Mouse (Mus musculus): ENCODE measurements around the gene Vmn1r26. TPM values are rescaled to one million over a fixed set of nuclear protein-coding genes. Genes with fewer than 3 reads are reported as not detected.
"Not testable (repeated sequence)": the region's sequence is repeated elsewhere in the genome, so short reads cannot be mapped to it uniquely, and the experiment has no call there.

Vmn1r26 gene
- not detected in 2 replicates for polyA plus RNA-seq (2015; fragmentation: Nextera tagmentation; extraction: Ambion mirVana)

- H3K36me3 ChIP-seq (ENCODE audit: insufficient read depth, low read length) = no peaks in the 10 kb centered on the region
- no peak for TF ChIP-seq CTCF (IDR thresholded peaks at IDR 0.05; ENCODE audit: low read depth)
- no peak within 1 kb of the TSS for H3K4me2 ChIP-seq (ENCODE audit: low read length)
- WGBS = 94% methylated on average over 1 of the region's 1 CpGs
- ATAC-seq (replicated peaks; ENCODE audit: low FRiP score, low read depth) = no peak
- no peaks in the 10 kb centered on the region for H3K9me3 ChIP-seq (replicated peaks; ENCODE audit: low read length)
- no peak within 1 kb of the TSS for H3K4me3 ChIP-seq (replicated peaks; ENCODE audit: low read depth, low read length)
- H3K4me1 ChIP-seq (replicated peaks; ENCODE audit: insufficient read depth, low read length) = no peaks in the 10 kb centered on the region
- H3K9ac ChIP-seq (ENCODE audit: low read depth, low read length) = no peak within 1 kb of the TSS
- no peak within 1 kb of the TSS for H3K27ac ChIP-seq
- no peak for DNase-seq (ENCODE audit: low spot score)
- no peaks in the 10 kb centered on the region for H3K27me3 ChIP-seq (ENCODE audit: insufficient read depth, low read length)
Measured at GRCm38 (mm10) chr6:58015059-58015458, at the start of gene Vmn1r26. TSS of gene Vmn1r26 (minus strand) at chr6:58015159.

- Histone ChIP-seq H3K9ac (ENCODE audit: low read depth, low read length) (no peak overlapping the region), H3K9me3 (replicated peaks; ENCODE audit: low read length) (no peaks in the 10 kb centered on the region), H3K4me3 (replicated peaks; ENCODE audit: low read depth, low read length) (no peak overlapping the region), H3K27me3 (ENCODE audit: insufficient read depth, low read length) (no peaks in the 10 kb centered on the region), H3K36me3 (ENCODE audit: insufficient read depth, low read length) (no peaks in the 10 kb centered on the region), H3K4me2 (ENCODE audit: low read length) (no peak overlapping the region), H3K27ac (no peak overlapping the region), H3K4me1 (replicated peaks; ENCODE audit: insufficient read depth, low read length) (no peaks in the 10 kb centered on the region)
- TF ChIP-seq CTCF (IDR thresholded peaks at IDR 0.05; ENCODE audit: low read depth) = no peak
- ATAC-seq (replicated peaks; ENCODE audit: low FRiP score, low read depth) (no peak), DNase-seq (ENCODE audit: low spot score) (no peak)
Measured at GRCm38 (mm10) chr6:58044025-58044424, 29.1 kb upstream of the Vmn1r26 start.

GRCm38 (mm10) chr6:58017478-58017877 lies 2.5 kb upstream of the Vmn1r26 start:
- not testable (repeated sequence) for H3K4me3 ChIP-seq (replicated peaks; ENCODE audit: low read depth, low read length); H3K4me1 ChIP-seq (replicated peaks; ENCODE audit: insufficient read depth, low read length); DNase-seq (ENCODE audit: low spot score); H3K27me3 ChIP-seq (ENCODE audit: insufficient read depth, low read length); H3K36me3 ChIP-seq (ENCODE audit: insufficient read depth, low read length); H3K27ac ChIP-seq; H3K4me2 ChIP-seq (ENCODE audit: low read length); H3K9me3 ChIP-seq (replicated peaks; ENCODE audit: low read length); H3K9ac ChIP-seq (ENCODE audit: low read depth, low read length); ATAC-seq (replicated peaks; ENCODE audit: low FRiP score, low read depth)
- 92% methylated on average over 21 of the region's 21 CpGs for WGBS

GRCm38 (mm10) chr6:57980710-57981109 lies 34.2 kb downstream of the Vmn1r26 start, which contains the start of gene Vmn1r25:
TSS of gene Vmn1r25 (minus strand) at chr6:57980810.
- WGBS = 66% methylated on average over 3 of the region's 3 CpGs
- Histone ChIP-seq H3K9ac (ENCODE audit: low read depth, low read length) (no peak within 1 kb of the TSS), H3K4me1 (replicated peaks; ENCODE audit: insufficient read depth, low read length) (no peaks in the 10 kb centered on the region), H3K4me3 (replicated peaks; ENCODE audit: low read depth, low read length) (no peak within 1 kb of the TSS), H3K36me3 (ENCODE audit: insufficient read depth, low read length) (no peaks in the 10 kb centered on the region), H3K27ac (no peak within 1 kb of the TSS), H3K9me3 (replicated peaks; ENCODE audit: low read length) (no peaks in the 10 kb centered on the region), H3K27me3 (ENCODE audit: insufficient read depth, low read length) (no peaks in the 10 kb centered on the region), H3K4me2 (ENCODE audit: low read length) (no peak within 1 kb of the TSS)
- TF ChIP-seq CTCF (IDR thresholded peaks at IDR 0.05; ENCODE audit: low read depth) = no peak
- ATAC-seq (replicated peaks; ENCODE audit: low FRiP score, low read depth) (no peak), DNase-seq (ENCODE audit: low spot score) (no peak)

- H3K27me3 ChIP-seq (ENCODE audit: insufficient read depth, low read length); H3K9me3 ChIP-seq (replicated peaks; ENCODE audit: low read length): not testable (repeated sequence)
- 71% methylated on average over 1 of the region's 1 CpGs for WGBS
Measured at GRCm38 (mm10) chr6:57961403-57961802, 53.6 kb downstream of the Vmn1r26 start, which contains the start of gene Vmn1r24. TSS of gene Vmn1r24 (minus strand) at chr6:57961503.

More at GRCm38 (mm10) chr6:57961403-57961802, 53.6 kb downstream of the Vmn1r26 start, which contains the start of gene Vmn1r24:
- not testable (repeated sequence) for ATAC-seq (replicated peaks; ENCODE audit: low FRiP score, low read depth); H3K4me2 ChIP-seq (ENCODE audit: low read length); H3K27ac ChIP-seq; H3K36me3 ChIP-seq (ENCODE audit: insufficient read depth, low read length); H3K4me3 ChIP-seq (replicated peaks; ENCODE audit: low read depth, low read length); H3K4me1 ChIP-seq (replicated peaks; ENCODE audit: insufficient read depth, low read length); H3K9ac ChIP-seq (ENCODE audit: low read depth, low read length); DNase-seq (ENCODE audit: low spot score)

Other genes with a start within 250 kb of the Vmn1r26 start
- 26.2 and 27.0 TPM in 2 replicates for gene Vopp1, start 190.0 kb downstream of the Vmn1r26 start, polyA plus RNA-seq (2015; fragmentation: Nextera tagmentation; extraction: Ambion mirVana)
- gene Vmn1r21, start 164.8 kb downstream of the Vmn1r26 start, polyA plus RNA-seq (2015; fragmentation: Nextera tagmentation; extraction: Ambion mirVana) = not detected in 2 replicates
- not detected in 2 replicates for gene Vmn1r22, start 107.1 kb downstream of the Vmn1r26 start, polyA plus RNA-seq (2015; fragmentation: Nextera tagmentation; extraction: Ambion mirVana)
- not detected in 2 replicates for gene Vmn1r23, start 88.3 kb downstream of the Vmn1r26 start, polyA plus RNA-seq (2015; fragmentation: Nextera tagmentation; extraction: Ambion mirVana)
- gene Vmn1r24, start 53.7 kb downstream of the Vmn1r26 start, polyA plus RNA-seq (2015; fragmentation: Nextera tagmentation; extraction: Ambion mirVana) = not detected in 2 replicates
- not detected in 2 replicates for gene Vmn1r25, start 34.3 kb downstream of the Vmn1r26 start, polyA plus RNA-seq (2015; fragmentation: Nextera tagmentation; extraction: Ambion mirVana)
- gene Vmn1r27, start 203.7 kb upstream of the Vmn1r26 start, polyA plus RNA-seq (2015; fragmentation: Nextera tagmentation; extraction: Ambion mirVana) = not detected in 2 replicates
- gene Vmn1r28, start 246.9 kb upstream of the Vmn1r26 start, polyA plus RNA-seq (2015; fragmentation: Nextera tagmentation; extraction: Ambion mirVana) = not detected in 2 replicates

All from kidney, postnatal 0 days (tissue).